Mouse (Mus musculus): Measurements from ENCODE around the gene Arhgef17.

Gene Arhgef17

GRCm38 (mm10) chr7:100918176-100918575, 13.7 kb downstream of the Arhgef17 start:
- in situ Hi-C loops (cut with MboI, MseI), result no loop called here

GRCm38 (mm10) chr7:100917751-100918150, 14.2 kb downstream of the Arhgef17 start:
- in situ Hi-C loops (cut with MboI, MseI), result no loop called here

- in situ Hi-C loops (cut with MboI, MseI), result no loop called here
Measured at GRCm38 (mm10) chr7:100916526-100916925, 15.4 kb downstream of the Arhgef17 start.

- in situ Hi-C loops (cut with MboI, MseI), result no loop called here
Measured at GRCm38 (mm10) chr7:100915204-100915603, 16.7 kb downstream of the Arhgef17 start.

DNA sequence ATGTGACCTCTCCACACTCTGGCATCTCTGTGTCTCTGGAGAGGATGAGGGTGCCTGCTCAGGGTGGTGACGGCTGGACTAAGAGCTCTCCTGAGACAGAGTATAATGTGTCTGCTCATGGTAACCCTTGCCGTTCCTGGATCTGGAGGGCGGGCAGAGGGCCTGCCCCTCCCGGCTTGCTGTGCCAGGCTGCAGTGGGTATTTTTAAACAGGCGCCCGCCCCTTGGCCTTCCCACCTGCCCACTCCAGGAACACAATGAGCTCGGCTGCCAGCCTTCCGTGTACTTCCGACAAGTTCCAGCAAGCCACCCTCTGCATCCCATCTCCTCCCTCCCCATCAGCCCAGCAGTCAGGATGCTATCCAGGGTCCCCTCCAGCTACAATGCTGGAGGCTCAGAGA, 20.1 kb downstream of the Arhgef17 start:
- in situ Hi-C loops (cut with MboI, MseI), result no loop called here

- in situ Hi-C loops (cut with MboI, MseI), result no loop called here
Measured at GRCm38 (mm10) chr7:100911246-100911770, 20.6 kb downstream of the Arhgef17 start.

DNA sequence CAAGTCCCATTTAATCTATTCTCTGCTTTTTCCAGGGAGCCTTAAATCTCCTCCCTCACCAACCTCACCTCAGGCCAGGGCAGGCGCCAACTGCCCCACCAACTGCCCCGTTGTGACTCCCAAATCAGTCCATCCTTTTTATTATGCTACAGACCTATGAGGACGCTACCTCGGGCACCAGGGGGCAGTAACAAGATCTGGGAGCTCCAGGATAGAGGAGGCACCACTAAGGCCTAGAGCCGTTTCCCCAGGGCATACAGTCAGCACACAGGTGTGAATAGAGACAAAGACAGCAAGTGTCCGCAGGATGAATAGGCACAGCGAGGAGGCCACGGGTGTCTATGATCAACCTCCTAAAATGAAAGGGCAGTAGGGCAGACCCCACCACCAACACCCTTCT, 23.3 kb downstream of the Arhgef17 start:
- in situ Hi-C loops (cut with MboI, MseI), result no loop called here

- in situ Hi-C loops (cut with MboI, MseI), result no loop called here
Measured at GRCm38 (mm10) chr7:100908061-100908460, 23.8 kb downstream of the Arhgef17 start.

DNA sequence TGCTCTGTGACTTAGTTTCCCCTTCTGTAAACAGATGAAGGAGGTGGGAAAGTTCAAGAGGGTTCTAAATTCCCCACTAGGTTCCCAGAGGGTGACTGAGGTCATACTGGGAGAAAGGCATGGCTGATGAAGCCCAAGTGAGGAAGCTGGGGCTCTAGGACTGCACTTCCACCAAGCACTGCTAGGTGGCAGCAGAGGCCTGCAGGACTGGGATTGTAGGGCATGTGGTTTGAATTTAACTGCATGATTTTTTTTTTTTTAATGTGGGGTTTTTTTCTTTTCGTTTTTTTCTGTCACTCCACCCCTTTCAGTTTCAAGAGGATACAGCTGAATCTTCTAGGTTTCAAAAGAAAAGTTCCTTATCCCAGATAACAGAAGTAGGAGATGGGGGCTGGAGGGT, 24.7 kb downstream of the Arhgef17 start:
- in situ Hi-C loops (cut with MboI, MseI), result no loop called here

DNA sequence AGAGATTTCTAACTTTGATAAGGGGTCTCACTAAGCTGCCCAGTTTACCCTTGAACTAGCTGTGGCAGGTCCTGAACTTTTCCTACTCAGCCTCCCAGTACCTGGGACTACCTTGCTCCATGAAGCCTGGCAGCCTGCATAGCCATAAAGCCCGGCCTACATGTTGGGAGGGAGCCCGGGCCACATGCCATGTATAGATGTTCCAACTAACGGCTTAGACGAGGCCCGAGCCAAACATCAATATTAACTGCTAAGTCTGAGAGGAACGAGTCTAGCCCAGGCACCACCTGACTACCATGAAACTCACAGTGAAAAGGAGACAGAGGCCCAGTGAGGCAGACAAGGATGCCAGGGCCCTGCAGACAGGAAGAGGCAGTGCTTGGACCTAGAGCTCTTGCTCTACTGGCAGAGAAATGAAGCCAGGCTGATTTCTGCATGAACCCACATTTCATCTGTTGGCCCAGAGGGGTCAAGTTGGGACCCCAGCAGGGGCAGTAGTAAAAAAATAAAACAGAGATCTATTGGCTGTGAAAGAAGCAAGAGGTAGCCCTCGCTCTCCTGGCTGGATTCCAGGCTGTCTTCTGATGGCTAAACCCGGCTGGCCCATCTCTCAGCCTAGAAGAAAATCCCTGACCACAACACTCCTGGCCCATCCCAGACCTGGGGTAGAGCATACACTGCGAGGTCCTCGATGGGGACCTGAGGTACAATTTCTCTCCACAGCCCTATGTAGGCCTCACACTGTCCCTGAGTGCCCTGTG, 25.7 kb downstream of the Arhgef17 start:
- in situ Hi-C loops (cut with MboI, MseI), result no loop called here

- in situ Hi-C loops (cut with MboI, MseI), result no loop called here
Measured at GRCm38 (mm10) chr7:100905037-100905436, 26.9 kb downstream of the Arhgef17 start.

- in situ Hi-C loops (cut with MboI, MseI), result no loop called here
Measured at GRCm38 (mm10) chr7:100904612-100905011, 27.3 kb downstream of the Arhgef17 start.

- in situ Hi-C loops (cut with MboI, MseI), result no loop called here
Measured at GRCm38 (mm10) chr7:100902451-100903137, 29.3 kb downstream of the Arhgef17 start.

DNA sequence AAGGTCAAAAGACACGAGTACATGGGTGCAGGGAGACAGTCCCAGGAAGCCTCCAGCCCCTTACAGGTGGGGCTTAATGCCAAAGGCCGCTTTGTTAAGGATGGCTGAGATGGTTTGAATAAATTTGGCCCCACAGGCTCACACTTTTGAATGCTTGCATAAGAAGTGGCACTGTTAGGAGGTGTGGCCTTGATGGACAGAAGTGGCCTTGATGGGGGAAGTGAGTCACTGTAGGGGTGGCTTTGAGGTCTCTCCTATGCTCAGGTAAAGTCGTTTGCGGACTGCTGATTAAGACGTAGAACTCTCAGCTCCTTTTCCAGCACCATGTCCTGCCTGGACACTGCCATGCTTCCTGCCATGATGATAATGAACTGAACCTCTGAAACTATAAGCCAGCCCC, 34.1 kb downstream of the Arhgef17 start:
- in situ Hi-C loops (cut with MboI, MseI), result no loop called here

GRCm38 (mm10) chr7:100894833-100895226, 37.1 kb downstream of the Arhgef17 start:
- in situ Hi-C loops (cut with MboI, MseI), result no loop called here

GRCm38 (mm10) chr7:100894057-100894832, 37.7 kb downstream of the Arhgef17 start:
- in situ Hi-C loops (cut with MboI, MseI), result no loop called here

DNA sequence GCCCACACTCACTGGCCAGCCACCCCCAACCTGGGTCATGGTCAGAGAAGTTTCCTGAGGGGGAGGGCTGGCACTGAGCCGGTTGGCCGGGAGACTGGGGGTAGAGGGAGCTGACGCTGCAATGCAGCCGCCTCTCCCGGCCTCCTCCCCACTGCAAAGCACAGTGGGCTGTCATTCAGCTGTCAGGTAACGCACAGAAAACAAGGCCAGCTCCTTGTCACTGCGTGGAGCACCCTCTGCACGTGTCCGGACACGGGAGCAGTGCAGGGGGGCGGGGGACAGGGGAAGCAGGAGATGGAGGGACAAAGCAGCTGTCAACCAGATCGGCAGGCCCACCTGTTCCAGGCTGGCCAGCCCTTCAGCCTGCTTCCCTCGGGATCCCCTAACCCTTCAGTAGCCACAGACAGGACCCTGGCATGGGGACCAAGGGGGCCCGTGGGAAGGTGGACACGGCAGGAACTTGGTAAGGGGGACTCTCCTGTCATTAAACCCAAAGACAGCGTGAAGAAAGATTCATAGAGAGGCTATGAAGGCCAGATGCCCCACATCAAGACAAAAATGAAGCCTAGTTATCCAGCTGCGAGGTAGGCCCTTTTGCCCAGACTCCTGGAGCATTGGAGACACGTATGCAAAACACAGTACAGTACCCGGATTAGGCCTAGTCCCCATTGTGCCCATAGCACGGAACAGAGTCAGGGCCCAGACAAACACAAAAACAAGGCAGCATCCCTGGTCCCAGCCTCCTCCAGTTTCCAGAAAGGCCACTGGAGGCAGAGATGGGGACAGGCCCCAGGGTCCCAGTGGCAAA, 38.5 kb downstream of the Arhgef17 start:
- in situ Hi-C loops (cut with MboI, MseI), result no loop called here

GRCm38 (mm10) chr7:100886535-100886934, 45.4 kb downstream of the Arhgef17 start:
- in situ Hi-C loops (cut with MboI, MseI), result no loop called here

- in situ Hi-C loops (cut with MboI, MseI), result no loop called here
Measured at GRCm38 (mm10) chr7:100884460-100884859, 47.4 kb downstream of the Arhgef17 start.

DNA sequence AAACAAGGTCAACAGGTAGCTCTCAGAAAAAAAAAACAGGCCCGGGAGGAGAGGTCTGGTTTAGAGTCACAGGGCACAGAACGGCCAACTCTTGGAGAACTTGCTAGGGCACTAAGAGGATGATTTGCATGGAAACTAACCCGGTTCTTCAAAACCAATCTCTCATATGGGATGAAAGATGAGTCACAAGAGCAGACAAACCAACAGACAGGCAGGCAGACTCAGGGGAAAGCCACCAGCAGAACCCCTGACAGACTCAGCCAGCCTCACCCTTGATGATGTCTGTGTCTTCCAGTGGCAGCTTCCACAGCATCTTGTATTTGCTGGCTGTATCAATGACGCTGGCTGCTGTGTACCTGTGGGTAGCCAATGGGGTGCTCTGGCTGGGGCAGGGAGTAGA, 50.0 kb downstream of the Arhgef17 start:
- in situ Hi-C loops (cut with MboI, MseI), result no loop called here

GRCm38 (mm10) chr7:100881531-100881930, 50.4 kb downstream of the Arhgef17 start:
- in situ Hi-C loops (cut with MboI, MseI), result no loop called here
